Comparison of ENCODE assay signal across 19 mouse cellular contexts in genomic region chr16:37655756-37656347, GRCm38 (mm10). TPM values are rescaled to one million over a fixed set of nuclear protein-coding genes. Genes with fewer than 3 reads are reported as not detected.
DNase-seq lines count a peak whose midpoint lies in the region; ATAC-seq and TF ChIP-seq lines count a peak whose summit lies in the region.
"Had no signal": no experiment of that assay in that cellular context is flagged by ENCODE, and none has a peak within 500 bp of the region (broad histone marks: within the 10 kb centered on the region; RNA-seq: fewer than 3 reads in every experiment).

No protein-coding gene starts in this region.

- no peak overlapping the region for H3K4me3 ChIP-seq in layer of hippocampus, adult 2 months
- no peak overlapping the region for H3K4me3 ChIP-seq in midbrain, embryonic 15.5 days
- H3K4me3 ChIP-seq: embryonic facial prominence, embryonic 15.5 days; left cerebral cortex, adult 2 months; stomach, embryonic 15.5 days had no signal

- H3K27ac ChIP-seq in layer of hippocampus, adult 2 months = peak overlapping the region; percentile 99
- H3K27ac ChIP-seq in midbrain, embryonic 15.5 days = 0 out of 2 replicates have a peak overlapping the region, but pooled peaks have one; percentile 45
- H3K27ac ChIP-seq: embryonic facial prominence, embryonic 15.5 days; left cerebral cortex, adult 2 months; stomach, embryonic 15.5 days had no signal

- H3K4me1 ChIP-seq in midbrain, embryonic 15.5 days = peaks cover 27% of the 10 kb centered on the region

- H3K36me3 ChIP-seq in midbrain, embryonic 15.5 days (replicated peaks) = no peaks in the 10 kb centered on the region
- H3K36me3 ChIP-seq: stomach, embryonic 15.5 days had no signal

- no peaks in the 10 kb centered on the region for H3K27me3 ChIP-seq in midbrain, embryonic 15.5 days (replicated peaks)
- H3K27me3 ChIP-seq: embryonic facial prominence, embryonic 15.5 days; stomach, embryonic 15.5 days had no signal

- 0 out of 2 replicates have a peak, but pooled peaks have one; percentile 15 for ATAC-seq in midbrain, embryonic 15.5 days (replicated peaks)
- ATAC-seq: forebrain, postnatal 0 days; intestine, postnatal 0 days had no signal

- H3K9ac ChIP-seq in midbrain, embryonic 15.5 days = no peak overlapping the region
- H3K9ac ChIP-seq: embryonic facial prominence, embryonic 15.5 days; forebrain, postnatal 0 days; lung, embryonic 14.5 days; stomach, embryonic 15.5 days had no signal

- DNase-seq in heart, adult 11 months = peak; percentile 79
- no peak for DNase-seq in heart, postnatal 4 days
- DNase-seq in layer of hippocampus, adult 2 months (ENCODE audit: low spot score in 2 of 2) = peak in 1 of 2 experiments; percentile 34
- DNase-seq in layer of hippocampus, adult 11-12 months (ENCODE audit: low spot score) = no peak
- peak; percentile 26 for DNase-seq in embryo, embryonic 11 days
- DNase-seq in urinary bladder, postnatal 10 days (ENCODE audit: low spot score) = no peak
- DNase-seq in left cerebral cortex, adult 18-20 months (ENCODE audit: low spot score in 2 of 2) = no peak
- DNase-seq: B cell, adult 2 months; cerebellum, postnatal 25 days; forebrain, postnatal 0 days; gastrocnemius, postnatal 36 days; liver; lung, embryonic 14.5 days; thymus, postnatal 36 days had no signal

- TF ChIP-seq CTCF in layer of hippocampus, adult 2 months (conservative IDR thresholded peaks at IDR 0.05) = no peak

- no peak overlapping the region for H3K4me2 ChIP-seq in midbrain, embryonic 15.5 days
- H3K4me2 ChIP-seq: embryonic facial prominence, embryonic 15.5 days; lung, embryonic 14.5 days; stomach, embryonic 15.5 days had no signal

- 10% methylated on average over 4 of the region's 4 CpGs for WGBS in midbrain, embryonic 15.5 days

- no peaks in the 10 kb centered on the region for H3K9me3 ChIP-seq in midbrain, embryonic 15.5 days
- H3K9me3 ChIP-seq: embryonic facial prominence, embryonic 15.5 days; stomach, embryonic 15.5 days had no signal

RNA-seq across cellular contexts. Expression of gene Ndufb4, which starts 1.6 kb away (rescaled TPM):
- total RNA-seq in heart, postnatal 4 days (2021) = 100 to 1,000 TPM; 141 to 154 TPM
- total RNA-seq in layer of hippocampus, adult 2 months (2021) = 10 to 100 TPM; 83.1 to 94.7 TPM
- 46.3 and 49.9 TPM in 2 replicates for polyA plus RNA-seq in midbrain, embryonic 15.5 days (2015; fragmentation: Nextera tagmentation; extraction: Ambion mirVana)
- 10 to 100 TPM; 76.5 to 80.3 TPM for total RNA-seq in left cerebral cortex, adult 18-20 months (2021)

Comparison
In these comparisons a context has a peak if more than half of its experiments do, and no peak if none do; other contexts are left out.
1. DNase-seq: peak in heart, adult 11 months (single experiment) and embryo, embryonic 11 days (single experiment); none in heart, postnatal 4 days (single experiment), layer of hippocampus, adult 11-12 months (single experiment), urinary bladder, postnatal 10 days (single experiment) and left cerebral cortex, adult 18-20 months (0 of 2).